Mouse (Mus musculus) cortical plate, adult 2 months (tissue): Measurements from ENCODE around the gene Cd28. TPM values are rescaled to one million over a fixed set of nuclear protein-coding genes. Genes with fewer than 3 reads are reported as not detected.

Experiments used
- H3K27ac ChIP-seq: fragments of 200-500 bp; 2 replicates; pipeline ENCODE4 v1.5.1; 2012; ENCODE audit warnings: low read length, control low read depth, inconsistent platforms; ENCODE audit not compliant: insufficient read depth
- H3K4me1 ChIP-seq: fragments of 200-500 bp; 2 replicates; pipeline ENCODE4 v1.6.1; 2011; ENCODE audit warnings: low read length; ENCODE audit not compliant: control insufficient read depth, insufficient read depth
- H3K4me3 ChIP-seq: fragments of 200-500 bp; 2 replicates; pipeline ENCODE4 v1.5.1; 2011; ENCODE audit warnings: mild to moderate bottlenecking, low read length, control low read depth; ENCODE audit not compliant: insufficient read depth
- CTCF ChIP-seq: fragments of 200-500 bp; IDR thresholded peaks from 2 replicates; pipeline ENCODE4 v1.5.1; 2011; ENCODE audit warnings: mild to moderate bottlenecking, control low read depth, low read length; ENCODE audit not compliant: insufficient read depth; ENCODE audit errors: extremely low read depth
- POLR2A ChIP-seq: fragments of 200-500 bp; IDR thresholded peaks from 2 replicates; pipeline ENCODE4 v1.6.1; 2011; ENCODE audit warnings: mild to moderate bottlenecking, low read length, control low read depth; ENCODE audit not compliant: insufficient read depth; ENCODE audit errors: extremely low read depth
- polyA plus RNA-seq: library from polyadenylated mRNA; depleted of rRNA; stranded (reverse); fragments of >200 nt; gene quantifications from 2 replicates; pipeline ENCODE4 v1.2.3, GENCODE M21; 2012

The Cd28 gene
- polyA plus RNA-seq, 1 experiment: 0.10 TPM

- H3K27ac ChIP-seq: no peak overlapping the region
- no peak for TF ChIP-seq CTCF
- TF ChIP-seq POLR2A: no peak
- no peaks in the 10 kb centered on the region; the same call in 1 of the 2 replicates for H3K4me1 ChIP-seq
These were observed 876 bp upstream of the Cd28 start for GRCm38 (mm10) chr1:60715651-60716196.

GRCm38 (mm10) chr1:60718580-60718979, 2.0 kb downstream of the Cd28 start:
- Histone ChIP-seq H3K4me3 (no peak overlapping the region), H3K27ac (no peak overlapping the region), H3K4me1 (no peaks in the 10 kb centered on the region; the same call in 1 of the 2 replicates)
- no peak for TF ChIP-seq CTCF

More at GRCm38 (mm10) chr1:60715651-60716196, 876 bp upstream of the Cd28 start:
- H3K4me3 ChIP-seq: no peak overlapping the region

GRCm38 (mm10) chr1:60723555-60723954, 7.0 kb downstream of the Cd28 start:
- TF ChIP-seq CTCF (no peak), POLR2A (no peak)
- no peak overlapping the region for H3K4me3 ChIP-seq
- H3K4me1 ChIP-seq: no peaks in the 10 kb centered on the region
- no peak overlapping the region for H3K27ac ChIP-seq

GRCm38 (mm10) chr1:60731940-60732339, 15.3 kb downstream of the Cd28 start:
- TF ChIP-seq CTCF (no peak), POLR2A (no peak)
- Histone ChIP-seq H3K4me3 (no peak overlapping the region), H3K27ac (no peak overlapping the region), H3K4me1 (no peaks in the 10 kb centered on the region)

- TF ChIP-seq CTCF: no peak
- no peak for TF ChIP-seq POLR2A
- Histone ChIP-seq H3K4me3 (no peak overlapping the region), H3K4me1 (no peaks in the 10 kb centered on the region), H3K27ac (no peak overlapping the region)
These were observed 18.7 kb downstream of the Cd28 start for GRCm38 (mm10) chr1:60735072-60735907.

DNA sequence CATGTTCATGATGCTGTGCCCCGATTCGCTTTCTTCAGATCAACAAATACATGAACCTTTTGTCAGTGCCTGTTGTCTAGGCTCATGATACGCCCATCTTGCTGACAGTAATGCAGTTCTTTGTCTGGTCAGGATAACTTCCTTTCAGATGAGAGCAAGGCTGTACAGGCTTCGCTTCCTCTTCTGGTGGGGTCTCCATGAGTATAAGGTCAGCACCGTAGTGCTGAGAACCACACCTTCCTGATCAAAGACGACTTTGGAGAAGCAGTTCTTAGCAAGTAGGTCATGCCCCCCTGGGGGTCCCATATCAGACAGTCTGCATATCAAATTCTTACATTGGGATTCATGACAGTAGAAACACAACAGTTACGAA, 19.3 kb downstream of the Cd28 start:
- Histone ChIP-seq H3K4me3 (no peak overlapping the region), H3K27ac (no peak overlapping the region), H3K4me1 (no peaks in the 10 kb centered on the region)
- TF ChIP-seq POLR2A (no peak), CTCF (no peak)

DNA sequence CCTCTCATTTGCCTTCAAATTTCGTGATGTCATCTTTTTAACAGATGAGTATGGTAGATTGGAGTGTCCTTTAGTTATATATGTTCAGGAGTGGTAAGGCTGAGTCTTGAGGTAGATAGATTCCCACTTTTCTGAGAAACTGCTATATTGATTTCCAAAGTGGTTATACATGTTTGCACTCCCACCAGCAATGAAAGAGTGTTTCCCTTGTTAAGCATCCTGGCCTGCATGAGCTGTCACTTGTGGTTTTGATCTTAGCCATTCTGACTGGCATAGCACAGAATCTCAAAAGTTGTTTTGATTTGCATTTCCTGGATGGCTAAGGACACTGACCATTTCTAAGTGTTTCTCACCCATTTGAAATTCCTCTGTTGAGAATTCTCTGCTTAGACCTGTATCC, 27.7 kb downstream of the Cd28 start:
- Histone ChIP-seq H3K4me1 (no peaks in the 10 kb centered on the region), H3K27ac (no peak overlapping the region), H3K4me3 (no peak overlapping the region)
- TF ChIP-seq POLR2A: no peak
- TF ChIP-seq CTCF: no peak

DNA sequence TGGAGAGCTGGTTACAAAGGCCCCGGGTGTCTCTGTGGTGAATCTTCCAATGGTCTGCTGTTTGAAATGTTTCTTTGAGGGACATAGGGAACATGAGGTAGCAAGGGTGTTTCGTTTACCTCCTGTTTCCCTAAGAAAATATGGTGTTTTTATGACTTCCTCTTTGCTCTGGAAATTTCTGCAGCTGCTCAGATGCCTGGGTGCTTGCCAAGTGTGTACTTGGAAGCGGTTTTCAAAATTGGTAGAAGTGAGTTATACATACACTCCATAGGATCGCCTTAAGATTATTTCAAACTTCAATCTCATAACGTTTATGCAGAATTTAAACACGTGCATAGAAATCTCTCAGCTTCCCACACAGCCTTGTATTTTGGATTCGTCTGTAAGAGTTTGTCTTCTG, 29.1 kb downstream of the Cd28 start:
- no peak for TF ChIP-seq POLR2A
- no peak for TF ChIP-seq CTCF
- Histone ChIP-seq H3K4me1 (no peaks in the 10 kb centered on the region), H3K27ac (no peak overlapping the region), H3K4me3 (no peak overlapping the region)

- no peak for TF ChIP-seq CTCF
- TF ChIP-seq POLR2A: no peak
- Histone ChIP-seq H3K27ac (no peak overlapping the region), H3K4me3 (no peak overlapping the region), H3K4me1 (no peaks in the 10 kb centered on the region)
These were observed 29.6 kb downstream of the Cd28 start for GRCm38 (mm10) chr1:60746153-60746552.

DNA sequence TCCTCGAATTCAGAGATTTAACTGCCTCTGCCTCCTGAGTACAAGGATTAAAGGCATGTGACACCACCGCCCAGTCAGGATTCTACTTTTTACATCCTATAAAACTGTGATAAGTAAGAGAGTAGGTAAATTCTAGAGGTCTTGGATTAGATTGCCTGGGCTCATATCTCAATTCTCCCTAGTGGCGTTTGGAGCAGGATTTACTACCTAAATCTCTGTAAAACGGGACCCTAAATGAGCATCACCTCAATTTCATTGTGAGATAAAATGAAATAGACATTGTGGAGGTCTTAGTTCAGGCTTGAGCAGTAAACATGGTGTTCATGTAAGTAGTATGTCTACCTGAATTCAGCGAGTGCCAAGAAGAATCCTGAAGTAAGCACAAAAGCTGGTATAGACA, 30.3 kb downstream of the Cd28 start:
- H3K27ac ChIP-seq: no peak overlapping the region
- no peaks in the 10 kb centered on the region for H3K4me1 ChIP-seq
- TF ChIP-seq CTCF (no peak), POLR2A (no peak)

More for the DNA sequence above, 30.3 kb downstream of the Cd28 start:
- H3K4me3 ChIP-seq: no peak overlapping the region
